Mouse (Mus musculus) heart, adult 2 months (tissue): ENCODE results near the gene Dennd1c.

Experiments
- CTCF ChIP-seq: fragments of 200-600 bp; IDR thresholded peaks from 2 replicates; pipeline ENCODE4 v1.8.1; 2022; ENCODE audit warnings: antibody characterized with exemption, mild to moderate bottlenecking, moderate library complexity
- POLR2A ChIP-seq: fragments of 200-500 bp; IDR thresholded peaks from 2 replicates; pipeline ENCODE4 v1.6.1; 2011; ENCODE audit warnings: mild to moderate bottlenecking, low read depth, low read length, control low read depth; ENCODE audit not compliant: insufficient read depth

- TF ChIP-seq POLR2A (no peak; the same call in 1 of the 2 replicates), CTCF (no peak)
Observed at GRCm38 (mm10) chr17:57059486-57059977, 18.8 kb downstream of the Dennd1c start, which contains the start of gene Slc25a23.
